Mouse (Mus musculus): ENCODE measurements around the gene I830077J02Rik.
A peak's percentile ranks its signal among the peaks of the same experiment; 100 is the strongest.
"Not testable (repeated sequence)": the region's sequence is repeated elsewhere in the genome, so short reads cannot be mapped to it uniquely, and the experiment has no call there.

I830077J02Rik gene

GRCm38 (mm10) chr3:105917656-105918354 is 14.7 kb downstream of the I830077J02Rik start:
- DNase-seq = no peak

GRCm38 (mm10) chr3:105916455-105916854 is 16.0 kb downstream of the I830077J02Rik start:
- not testable (repeated sequence) for DNase-seq

GRCm38 (mm10) chr3:105915281-105915680 is 17.2 kb downstream of the I830077J02Rik start:
- DNase-seq = no peak

GRCm38 (mm10) chr3:105913839-105914681 is 18.4 kb downstream of the I830077J02Rik start:
- DNase-seq = no peak

GRCm38 (mm10) chr3:105912097-105912880 is 20.2 kb downstream of the I830077J02Rik start:
- no peak for DNase-seq

- DNase-seq = no peak
These were observed 21.8 kb downstream of the I830077J02Rik start for GRCm38 (mm10) chr3:105910519-105911190.

- DNase-seq = no peak
These were observed 23.5 kb downstream of the I830077J02Rik start for GRCm38 (mm10) chr3:105908976-105909375.

GRCm38 (mm10) chr3:105907956-105908655 is 24.4 kb downstream of the I830077J02Rik start:
- no peak for DNase-seq

- DNase-seq = no peak
These were observed 27.7 kb downstream of the I830077J02Rik start for GRCm38 (mm10) chr3:105904721-105905120.

- no peak for DNase-seq
These were observed 28.3 kb downstream of the I830077J02Rik start for GRCm38 (mm10) chr3:105904213-105904612.

- DNase-seq = no peak
These were observed 31.0 kb downstream of the I830077J02Rik start for GRCm38 (mm10) chr3:105901468-105901867.

GRCm38 (mm10) chr3:105900716-105901115 is 31.7 kb downstream of the I830077J02Rik start:
- DNase-seq = no peak

GRCm38 (mm10) chr3:105900266-105900665 is 32.2 kb downstream of the I830077J02Rik start:
- DNase-seq = no peak

- peak; percentile 68 for DNase-seq
These were observed 32.9 kb downstream of the I830077J02Rik start for GRCm38 (mm10) chr3:105899394-105900147.

GRCm38 (mm10) chr3:105898861-105899260 is 33.6 kb downstream of the I830077J02Rik start:
- no peak for DNase-seq

GRCm38 (mm10) chr3:105898325-105898724 is 34.1 kb downstream of the I830077J02Rik start:
- no peak for DNase-seq

- DNase-seq = no peak
These were observed 35.7 kb downstream of the I830077J02Rik start for GRCm38 (mm10) chr3:105896811-105897210.

GRCm38 (mm10) chr3:105894601-105895592 is 37.6 kb downstream of the I830077J02Rik start:
- peak; percentile 15 for DNase-seq

- DNase-seq = peak; percentile 6
These were observed 38.5 kb downstream of the I830077J02Rik start for GRCm38 (mm10) chr3:105893941-105894391.

Data from cerebellum, adult 11 months (tissue).